Mouse (Mus musculus): ENCODE measurements around the gene Omg.

Omg gene

DNA sequence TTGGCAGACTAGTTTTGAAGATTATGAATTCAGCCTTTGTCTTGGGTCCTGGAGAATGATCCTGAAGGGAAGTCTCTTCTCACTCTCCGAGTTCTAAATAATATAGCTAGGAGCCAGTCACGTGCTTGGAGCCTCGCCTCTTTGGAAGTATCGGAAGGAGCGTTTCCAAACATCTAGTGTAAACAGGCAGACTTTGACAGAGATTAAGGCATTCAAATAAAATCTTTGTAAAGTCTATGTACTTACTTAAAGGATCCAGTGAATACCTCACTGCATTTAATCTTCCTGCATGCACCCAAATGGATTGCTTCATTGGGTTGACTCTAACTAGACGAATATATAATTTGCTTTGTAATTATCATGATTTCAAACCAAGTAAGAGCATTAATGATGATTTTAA, 20.5 kb downstream of the Omg start:
- DNase-seq (ENCODE audit: low read depth, low spot score): no peak
- Histone ChIP-seq H3K27me3 (ENCODE audit: control insufficient read depth, insufficient read depth, low read length, poor library complexity, severe bottlenecking) (no peaks in the 10 kb centered on the region), H3K36me3 (ENCODE audit: control insufficient read depth, insufficient read depth, low read length, poor library complexity, severe bottlenecking) (no peaks in the 10 kb centered on the region)

DNA sequence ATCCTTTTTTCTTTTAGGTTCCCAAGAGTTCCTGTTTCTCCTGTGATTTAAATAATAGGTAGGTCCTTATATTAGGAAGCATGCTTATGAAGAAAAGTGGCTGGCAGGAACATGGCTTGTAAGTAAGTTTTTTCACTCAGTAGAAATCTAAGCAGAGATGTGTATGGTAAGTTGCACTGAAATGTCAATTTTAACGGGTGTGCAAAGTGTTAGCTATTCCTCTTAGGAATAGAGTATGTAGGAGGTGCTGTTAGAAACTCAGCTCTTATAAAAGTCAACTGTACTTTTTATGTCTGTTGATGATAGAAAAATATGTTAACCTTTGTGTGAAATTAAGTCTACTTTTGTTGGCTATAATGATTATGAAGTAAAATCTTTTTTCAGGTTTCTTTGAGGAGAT, 35.8 kb downstream of the Omg start:
- Histone ChIP-seq H3K36me3 (ENCODE audit: control insufficient read depth, insufficient read depth, low read length, poor library complexity, severe bottlenecking) (no peaks in the 10 kb centered on the region), H3K27me3 (ENCODE audit: control insufficient read depth, insufficient read depth, low read length, poor library complexity, severe bottlenecking) (no peaks in the 10 kb centered on the region)
- DNase-seq (ENCODE audit: low read depth, low spot score): no peak

DNA sequence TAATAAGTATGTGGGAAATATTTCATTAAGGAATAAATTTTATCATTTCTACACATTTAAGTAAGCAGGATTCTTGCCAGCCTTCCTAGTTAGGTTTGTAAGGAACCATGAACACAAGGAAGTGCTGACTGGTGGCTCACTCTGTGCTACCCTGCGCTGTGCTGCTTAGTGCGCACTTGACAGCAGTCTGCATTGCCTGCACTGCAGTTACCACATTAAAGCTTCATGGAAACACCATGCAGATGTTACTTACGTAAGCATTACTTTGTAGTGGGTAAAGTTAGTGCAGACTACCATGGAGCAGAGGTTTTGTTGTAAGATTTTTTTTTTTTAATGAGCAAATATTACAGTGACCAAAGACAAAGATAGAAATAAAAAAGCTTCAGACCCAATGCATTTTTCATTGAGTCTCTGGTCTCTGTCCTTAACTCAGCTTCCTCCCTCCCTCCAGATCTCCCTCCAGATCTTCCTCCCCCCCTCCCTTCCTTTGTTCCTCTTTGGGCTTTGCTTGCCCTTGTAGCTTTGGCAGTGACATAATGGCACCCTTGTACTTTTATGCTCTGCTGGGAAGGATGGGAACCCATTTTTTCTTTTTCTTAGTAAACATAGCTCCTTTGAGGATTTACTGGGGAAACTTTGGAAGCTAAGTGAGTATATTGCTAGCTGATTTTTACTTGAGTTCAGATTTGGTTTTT, 43.0 kb downstream of the Omg start:
- no peaks in the 10 kb centered on the region for H3K27me3 ChIP-seq (ENCODE audit: control insufficient read depth, insufficient read depth, low read length, poor library complexity, severe bottlenecking)
- H3K36me3 ChIP-seq (ENCODE audit: control insufficient read depth, insufficient read depth, low read length, poor library complexity, severe bottlenecking): no peaks in the 10 kb centered on the region
- DNase-seq (ENCODE audit: low read depth, low spot score): no peak

DNA sequence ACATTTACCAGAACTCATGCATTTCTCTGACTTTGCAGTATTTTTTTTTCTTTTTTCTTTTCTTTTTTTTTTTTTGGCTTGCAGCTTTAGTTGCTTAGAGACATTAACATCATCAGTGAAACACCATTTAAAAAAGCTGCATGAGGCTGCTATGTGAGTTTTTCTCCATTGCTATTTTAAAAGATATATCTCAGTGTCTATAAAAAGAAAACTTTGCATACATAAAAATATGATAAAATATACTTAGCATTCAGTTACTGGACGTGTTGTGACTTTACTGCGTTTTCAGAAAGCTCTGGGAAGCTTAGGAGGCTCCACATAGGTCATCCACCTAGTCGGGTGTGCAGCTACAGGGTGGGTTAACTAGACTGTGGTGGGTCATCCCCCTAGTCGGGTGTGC, 44.0 kb downstream of the Omg start:
- no peaks in the 10 kb centered on the region for H3K27me3 ChIP-seq (ENCODE audit: control insufficient read depth, insufficient read depth, low read length, poor library complexity, severe bottlenecking)
- DNase-seq (ENCODE audit: low read depth, low spot score): no peak
- no peaks in the 10 kb centered on the region for H3K36me3 ChIP-seq (ENCODE audit: control insufficient read depth, insufficient read depth, low read length, poor library complexity, severe bottlenecking)

DNA sequence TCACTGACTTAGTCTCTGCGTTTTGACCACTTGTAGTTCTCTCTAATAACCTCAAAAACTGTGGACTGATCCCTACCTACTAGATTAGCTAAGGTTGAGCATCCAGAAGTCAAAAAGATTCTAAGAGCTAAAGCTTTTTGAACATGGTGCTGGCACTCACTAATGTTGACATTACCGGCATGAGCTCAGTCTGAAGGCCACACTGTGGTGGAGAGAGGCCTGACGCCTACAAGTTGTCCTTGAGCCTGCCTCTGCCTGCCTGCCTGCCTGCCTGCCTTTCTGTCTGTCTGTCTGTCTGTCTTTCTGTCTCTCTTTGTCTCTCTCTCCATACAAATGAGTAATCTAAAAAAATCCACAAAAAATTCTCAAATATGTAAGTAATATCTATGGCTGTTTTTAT, 46.0 kb downstream of the Omg start:
- DNase-seq (ENCODE audit: low read depth, low spot score): no peak
- Histone ChIP-seq H3K36me3 (ENCODE audit: control insufficient read depth, insufficient read depth, low read length, poor library complexity, severe bottlenecking) (no peaks in the 10 kb centered on the region), H3K27me3 (ENCODE audit: control insufficient read depth, insufficient read depth, low read length, poor library complexity, severe bottlenecking) (no peaks in the 10 kb centered on the region)

DNA sequence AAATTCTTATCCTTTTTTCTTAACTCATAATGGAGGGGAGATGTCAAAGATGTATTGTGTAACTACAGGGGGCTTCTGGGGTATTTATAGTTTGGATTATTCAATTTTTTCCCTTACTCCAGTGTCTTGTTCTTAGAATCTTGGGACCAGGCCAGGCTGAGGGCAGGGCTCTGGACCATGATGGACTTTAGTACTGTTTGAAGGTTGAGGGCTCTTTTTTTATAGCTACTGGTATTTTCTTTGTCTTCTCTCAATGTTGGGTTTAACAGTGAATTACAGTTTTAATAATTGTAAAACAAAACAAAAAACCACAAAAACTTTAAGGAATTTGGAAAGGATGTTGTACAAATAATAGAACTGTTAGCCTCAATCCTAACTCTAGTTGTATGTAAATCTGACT, 50.9 kb downstream of the Omg start:
- no peaks in the 10 kb centered on the region for H3K27me3 ChIP-seq (ENCODE audit: control insufficient read depth, insufficient read depth, low read length, poor library complexity, severe bottlenecking)
- no peak for DNase-seq (ENCODE audit: low read depth, low spot score)
- no peaks in the 10 kb centered on the region for H3K36me3 ChIP-seq (ENCODE audit: control insufficient read depth, insufficient read depth, low read length, poor library complexity, severe bottlenecking)

All from splenic B cell, adult 2 months (primary cell).